Mouse (Mus musculus) urinary bladder, postnatal 0 days (tissue): ENCODE data around the gene G0s2. TPM values are rescaled to one million over a fixed set of nuclear protein-coding genes. Genes with fewer than 3 reads are reported as not detected.

Experiments
- polyA plus RNA-seq: library from polyadenylated mRNA; unstranded; fragments of >200 nt; fragmentation: Nextera tagmentation; extraction: Ambion mirVana; gene quantifications from 2 replicates; pipeline ENCODE4 v1.2.1, GENCODE M21; 2015

G0s2 gene
- polyA plus RNA-seq: 155 and 157 TPM in 2 replicates

DNA sequence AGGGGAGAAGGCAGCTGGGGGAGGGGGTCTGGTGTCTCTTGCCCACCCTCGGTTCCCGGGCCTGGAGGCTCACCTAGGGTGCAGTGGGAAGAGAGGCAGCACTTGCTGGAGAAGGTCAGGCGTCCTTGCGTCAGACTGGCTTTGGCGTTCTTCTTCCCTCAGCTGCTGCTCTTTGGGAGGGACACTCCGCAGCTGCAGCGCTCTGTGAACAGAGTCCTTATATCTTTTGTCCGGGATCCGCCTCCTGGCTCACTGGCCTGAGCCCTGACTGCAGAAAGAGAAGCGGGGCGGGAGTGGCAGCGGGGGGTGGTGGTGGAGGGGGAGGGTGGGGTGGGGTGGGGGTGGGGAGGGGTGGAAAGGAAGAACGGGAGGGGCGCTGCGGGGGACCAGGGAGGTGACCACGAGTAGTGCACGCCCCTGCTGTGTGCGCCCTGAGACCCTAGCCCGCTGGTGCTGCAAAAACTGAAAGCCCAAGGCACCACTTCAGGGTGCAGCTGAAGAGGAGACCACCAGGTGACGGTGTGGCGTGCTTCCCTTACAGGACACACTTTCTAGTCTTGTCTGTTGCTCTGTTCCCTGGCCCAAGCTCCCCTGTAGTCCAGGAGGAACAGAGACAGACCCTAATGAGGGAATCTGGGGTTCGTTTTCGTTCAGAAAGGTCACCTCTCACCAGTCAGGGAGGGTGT lies at the start of gene G0s2:
Gene G0s2, minus strand, starts transcription at position 302 of the 686 bp plus-strand sequence.

DNA sequence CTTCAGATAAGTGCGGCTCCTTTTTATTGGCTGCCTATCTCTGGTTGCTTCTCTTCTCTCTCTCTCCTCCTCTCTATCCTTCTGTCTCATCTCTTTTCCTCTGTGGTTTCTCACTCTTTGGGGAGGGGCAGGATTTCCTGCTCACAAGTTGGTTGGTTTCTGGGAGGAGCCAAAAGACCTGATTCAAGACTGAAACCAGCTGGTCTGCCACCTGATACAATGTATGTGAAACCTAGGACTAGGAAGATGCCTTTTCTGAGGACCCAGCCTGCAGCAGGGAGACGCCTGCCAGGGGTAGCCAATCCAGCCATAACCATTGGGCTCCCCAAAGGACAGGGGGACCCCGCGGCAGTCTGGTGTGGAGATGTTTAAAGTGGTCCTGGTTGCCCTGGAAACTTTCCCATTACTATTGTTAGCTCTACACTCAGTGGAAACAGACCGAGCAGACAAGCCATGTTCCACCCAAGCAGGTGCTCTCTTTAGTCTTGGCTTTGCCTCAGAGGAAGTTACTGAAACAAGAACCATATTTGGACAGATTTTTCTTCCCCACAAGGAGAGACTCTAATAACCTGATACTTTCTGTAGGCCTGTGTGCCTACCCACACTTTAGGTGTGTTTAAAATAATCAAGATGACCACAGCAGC lies 8.9 kb downstream of the G0s2 start, which contains the start of gene Hsd11b1:
Gene Hsd11b1, minus strand, starts transcription at position 121 of the 644 bp plus-strand sequence.

Other genes starting within 250 kb of the G0s2 start
- 0.81 and 0.98 TPM in 2 replicates for gene Syt14, start 237.4 kb downstream of the G0s2 start, polyA plus RNA-seq
- 3.8 and 4.1 TPM in 2 replicates for gene Diexf, start 142.9 kb downstream of the G0s2 start, polyA plus RNA-seq
- gene Irf6, start 120.1 kb downstream of the G0s2 start, polyA plus RNA-seq: 23.2 and 24.2 TPM in 2 replicates
- 12.8 and 13.0 TPM in 2 replicates for gene A130010J15Rik, start 105.2 kb downstream of the G0s2 start, polyA plus RNA-seq
- 1.5 and 2.1 TPM in 2 replicates for gene Traf3ip3, start 71.5 kb downstream of the G0s2 start, polyA plus RNA-seq
- gene Lamb3, start 65.5 kb downstream of the G0s2 start, polyA plus RNA-seq: 7.1 and 8.3 TPM in 2 replicates
- gene Hsd11b1, start 9.1 kb downstream of the G0s2 start, polyA plus RNA-seq: 36.5 and 36.7 TPM in 2 replicates
- 1.1 and 1.3 TPM in 2 replicates for gene Camk1g, start 97.1 kb upstream of the G0s2 start, polyA plus RNA-seq